In the genomic region with DNA sequence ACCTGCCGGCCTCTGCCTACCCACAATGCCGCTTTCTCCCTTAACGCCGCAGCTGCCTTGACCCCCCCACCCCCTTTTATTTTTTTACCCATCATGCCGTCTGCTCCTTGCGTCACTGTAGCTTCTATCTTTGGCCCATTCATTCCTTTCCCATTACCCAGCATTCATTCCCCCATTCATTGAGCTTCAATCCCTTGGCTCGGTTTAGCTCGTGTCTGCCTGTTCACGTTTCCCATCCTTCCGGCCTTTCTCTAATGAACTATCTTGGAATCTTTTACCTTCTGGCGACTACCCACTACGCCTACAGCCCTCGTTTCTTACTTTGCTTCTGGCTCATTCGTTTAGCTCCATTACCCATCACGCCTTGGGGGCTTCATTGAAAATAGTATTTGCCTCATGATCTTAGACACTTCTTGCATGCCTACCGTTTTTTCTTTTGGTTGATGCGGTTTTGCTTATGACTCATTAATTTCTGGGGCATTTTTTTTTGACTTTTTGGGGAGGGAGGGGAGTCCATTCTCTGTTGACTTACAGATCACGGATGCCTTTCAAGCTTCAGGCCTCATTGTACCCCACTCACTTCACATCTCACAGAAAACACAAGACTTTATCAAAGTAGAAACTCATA, we compare ENCODE assay signal across 8 mouse cellular contexts. TPM values are rescaled to one million over a fixed set of nuclear protein-coding genes. Genes with fewer than 3 reads are reported as not detected.
DNase-seq lines count a peak whose midpoint lies in the region; ATAC-seq and TF ChIP-seq lines count a peak whose summit lies in the region.

No protein-coding gene starts in this region.

- no peak for TF ChIP-seq CTCF in kidney, postnatal 0 days (IDR thresholded peaks at IDR 0.05; ENCODE audit: low read depth)

- H3K9me3 ChIP-seq in kidney, postnatal 0 days (replicated peaks; ENCODE audit: low read length), result peaks cover 5% of the 10 kb centered on the region
- H3K9me3 ChIP-seq in embryonic facial prominence, embryonic 10.5 days, result peaks cover 8% of the 10 kb centered on the region

- H3K4me2 ChIP-seq in kidney, postnatal 0 days (ENCODE audit: low read length), result peak overlapping the region; percentile 46
- H3K4me2 ChIP-seq in myocyte (ENCODE audit: low read depth), result peak overlapping the region; percentile 99

- whole genome bisulfite sequencing in kidney, postnatal 0 days, result 6% methylated on average over 18 of the region's 18 CpGs
- 7% methylated on average over 18 of the region's 18 CpGs for WGBS in embryonic facial prominence, embryonic 10.5 days

- TF ChIP-seq POLR2A in myocyte (IDR thresholded peaks at IDR 0.05; ENCODE audit: insufficient read length, low read depth), result no peak

- H3K79me2 ChIP-seq in myocyte (ENCODE audit: control insufficient read depth, insufficient read depth), result peaks cover 20% of the 10 kb centered on the region

- no peak for DNase-seq in kidney, postnatal 0 days (ENCODE audit: low spot score)
- no peak for DNase-seq in kidney, adult 9 months
- no peak for DNase-seq in embryonic facial prominence, embryonic 10.5 days (ENCODE audit: low spot score)
- no peak for DNase-seq in cerebellum, postnatal 4 days (ENCODE audit: low spot score in 2 of 2)
- DNase-seq in cerebellum, postnatal 36 days, result no peak

- H3K9ac ChIP-seq in kidney, postnatal 0 days (ENCODE audit: low read depth, low read length), result no peak overlapping the region

- H3ac ChIP-seq in myocyte (ENCODE audit: control insufficient read depth, insufficient read length), result no peak overlapping the region

- H3K27ac ChIP-seq in kidney, postnatal 0 days, result peak overlapping the region; percentile 82
- H3K27ac ChIP-seq in embryonic facial prominence, embryonic 10.5 days (replicated peaks), result peak overlapping the region; percentile 84

- H3K36me3 ChIP-seq in kidney, postnatal 0 days (ENCODE audit: insufficient read depth, low read length), result peaks cover 31% of the 10 kb centered on the region
- peaks cover 75% of the 10 kb centered on the region for H3K36me3 ChIP-seq in embryonic facial prominence, embryonic 10.5 days (replicated peaks)
- H3K36me3 ChIP-seq in myocyte (ENCODE audit: control insufficient read depth, insufficient read depth), result peaks cover 12% of the 10 kb centered on the region

- H3K27me3 ChIP-seq in kidney, postnatal 0 days (ENCODE audit: insufficient read depth, low read length), result no peaks in the 10 kb centered on the region
- no peaks in the 10 kb centered on the region for H3K27me3 ChIP-seq in embryonic facial prominence, embryonic 10.5 days (replicated peaks; ENCODE audit: low read depth, poor library complexity, severe bottlenecking)
- no peaks in the 10 kb centered on the region for H3K27me3 ChIP-seq in myocyte (ENCODE audit: control insufficient read depth, insufficient read depth, insufficient read length)

- 0 out of 2 replicates have a peak overlapping the region, but pooled peaks have one; percentile 4 for H3K4me3 ChIP-seq in kidney, postnatal 0 days (replicated peaks; ENCODE audit: low read depth, low read length)
- H3K4me3 ChIP-seq in embryonic facial prominence, embryonic 10.5 days, result peak overlapping the region; percentile 100
- peak overlapping the region; percentile 53 for H3K4me3 ChIP-seq in myocyte

- no peaks in the 10 kb centered on the region for H3K4me1 ChIP-seq in kidney, postnatal 0 days (replicated peaks; ENCODE audit: insufficient read depth, low read length)
- H3K4me1 ChIP-seq in embryonic facial prominence, embryonic 10.5 days, result peaks cover 25% of the 10 kb centered on the region

- no peak for ATAC-seq in kidney, postnatal 0 days (replicated peaks; ENCODE audit: low FRiP score, low read depth)
- ATAC-seq in inflammation-experienced regulatory T-cells, adult 6 months, result peak; percentile 15
- ATAC-seq in activated CD4-positive, CD25-positive, alpha-beta regulatory T cell, adult 4 months, result no peak

TF ChIP-seq in myocyte, 11 proteins besides CTCF, POLR2A, EP300 and RAD21:
- TF ChIP-seq MYOD1 (IDR thresholded peaks at IDR 0.05; ENCODE audit: control insufficient read depth in 1 of 3, insufficient read length in 2 of 3, low read depth in 2 of 3) (no peak), SRF (IDR thresholded peaks at IDR 0.05; ENCODE audit: control insufficient read depth, insufficient read length, low read depth) (no peak), CEBPB (IDR thresholded peaks at IDR 0.05; ENCODE audit: insufficient read depth, poor library complexity, severe bottlenecking) (no peak), TCF12 (IDR thresholded peaks at IDR 0.05; ENCODE audit: insufficient read depth, poor library complexity, severe bottlenecking) (no peak), MAX (IDR thresholded peaks at IDR 0.05; ENCODE audit: low read depth) (no peak), POLR2AphosphoS2 (IDR thresholded peaks at IDR 0.05; ENCODE audit: insufficient read length, low read depth) (no peak), MYOG (IDR thresholded peaks at IDR 0.05; ENCODE audit: control insufficient read depth in 1 of 3, insufficient read depth in 1 of 3, insufficient read length in 2 of 3, low read depth in 2 of 3) (no peak), TCF3 (IDR thresholded peaks at IDR 0.05; ENCODE audit: insufficient read length, low read depth) (no peak), USF1 (IDR thresholded peaks at IDR 0.05; ENCODE audit: low read depth) (no peak), REST (IDR thresholded peaks at IDR 0.05; ENCODE audit: insufficient read depth, insufficient read length) (no peak), E2F4 (IDR thresholded peaks at IDR 0.05; ENCODE audit: insufficient read depth) (no peak)

RNA-seq across cellular contexts. Expression of a gene that starts 0.9 kb away (rescaled TPM):
- polyA plus RNA-seq in kidney, postnatal 0 days (2015; fragmentation: Nextera tagmentation; extraction: Ambion mirVana), result 163 and 167 TPM in 2 replicates
- polyA plus RNA-seq in embryonic facial prominence, embryonic 10.5 days (2016; fragmentation: Nextera tagmentation; extraction: Ambion mirVana), result 216 and 221 TPM in 2 replicates
- polyA plus RNA-seq in inflammation-experienced regulatory T-cells, adult 6 months (2017; shearing (Covaris generic)), result 10 to 100 TPM in 1 of 3 experiments, 1 to 10 TPM in 2; 7.3 to 10.5 (median 8.0) TPM
- 112 TPM for polyA plus RNA-seq in myocyte (2012; fragmentation: generic; extraction: Trizol)
- 10 to 100 TPM in 1 of 2 experiments, 1 to 10 TPM in 1; 5.7 to 11.7 TPM for polyA plus RNA-seq in activated CD4-positive, CD25-positive, alpha-beta regulatory T cell, adult 4 months (2017; shearing (Covaris generic))

RNA-seq across cellular contexts. Expression of a gene that starts 17.2 kb away (rescaled TPM):
- polyA plus RNA-seq in kidney, postnatal 0 days (2015; fragmentation: Nextera tagmentation; extraction: Ambion mirVana), result 511 and 585 TPM in 2 replicates
- 135 and 168 TPM in 2 replicates for polyA plus RNA-seq in embryonic facial prominence, embryonic 10.5 days (2016; fragmentation: Nextera tagmentation; extraction: Ambion mirVana)
- 10 to 100 TPM in 2 of 3 experiments, 1 to 10 TPM in 1; 8.7 to 11.9 (median 10.6) TPM for polyA plus RNA-seq in inflammation-experienced regulatory T-cells, adult 6 months (2017; shearing (Covaris generic))
- polyA plus RNA-seq in myocyte (2012; fragmentation: generic; extraction: Trizol), result 2.3 TPM
- 10 to 100 TPM in 1 of 2 experiments, 1 to 10 TPM in 1; 4.1 to 16.0 TPM for polyA plus RNA-seq in activated CD4-positive, CD25-positive, alpha-beta regulatory T cell, adult 4 months (2017; shearing (Covaris generic))

RNA-seq across cellular contexts. Expression of a gene that starts 23.7 kb away (rescaled TPM):
- 37.1 and 48.4 TPM in 2 replicates for polyA plus RNA-seq in kidney, postnatal 0 days (2015; fragmentation: Nextera tagmentation; extraction: Ambion mirVana)
- polyA plus RNA-seq in embryonic facial prominence, embryonic 10.5 days (2016; fragmentation: Nextera tagmentation; extraction: Ambion mirVana), result 3.6 and 4.7 TPM in 2 replicates
- 1 to 10 TPM in 1 of 3 experiments, not detected in 2; 1.2 TPM for polyA plus RNA-seq in inflammation-experienced regulatory T-cells, adult 6 months (2017; shearing (Covaris generic))
- not detected for polyA plus RNA-seq in myocyte (2012; fragmentation: generic; extraction: Trizol)
- not detected for polyA plus RNA-seq in activated CD4-positive, CD25-positive, alpha-beta regulatory T cell, adult 4 months (2017; shearing (Covaris generic))

RNA-seq across cellular contexts. Expression of a gene that starts 34.1 kb away (rescaled TPM):
- 112 and 114 TPM in 2 replicates for polyA plus RNA-seq in kidney, postnatal 0 days (2015; fragmentation: Nextera tagmentation; extraction: Ambion mirVana)
- 110 TPM in 2 replicates for polyA plus RNA-seq in embryonic facial prominence, embryonic 10.5 days (2016; fragmentation: Nextera tagmentation; extraction: Ambion mirVana)
- polyA plus RNA-seq in inflammation-experienced regulatory T-cells, adult 6 months (2017; shearing (Covaris generic)), result 1 to 10 TPM in 1 of 3 experiments, under 1 TPM in 1, not detected in 1; 0.13 to 1.0 TPM
- 27.1 TPM for polyA plus RNA-seq in myocyte (2012; fragmentation: generic; extraction: Trizol)
- under 1 TPM in 1 of 2 experiments, not detected in 1; 0.56 TPM for polyA plus RNA-seq in activated CD4-positive, CD25-positive, alpha-beta regulatory T cell, adult 4 months (2017; shearing (Covaris generic))

RNA-seq across cellular contexts. Expression of a gene that starts 34.9 kb away (rescaled TPM):
- 0.26 and 0.60 TPM in 2 replicates for polyA plus RNA-seq in kidney, postnatal 0 days (2015; fragmentation: Nextera tagmentation; extraction: Ambion mirVana)
- polyA plus RNA-seq in embryonic facial prominence, embryonic 10.5 days (2016; fragmentation: Nextera tagmentation; extraction: Ambion mirVana), result 0.09 TPM in 1 of 2 replicates, not detected in the other
- 1 to 10 TPM in 2 of 3 experiments, not detected in 1; 1.0 to 1.4 TPM for polyA plus RNA-seq in inflammation-experienced regulatory T-cells, adult 6 months (2017; shearing (Covaris generic))
- polyA plus RNA-seq in myocyte (2012; fragmentation: generic; extraction: Trizol), result not detected
- under 1 TPM in 1 of 2 experiments, not detected in 1; 0.44 TPM for polyA plus RNA-seq in activated CD4-positive, CD25-positive, alpha-beta regulatory T cell, adult 4 months (2017; shearing (Covaris generic))

Comparison
In these comparisons a context has a peak if more than half of its experiments do, and no peak if none do; other contexts are left out.
1. H3K4me3 ChIP-seq: peak in every context shown above with its lines; median percentile 100 in embryonic facial prominence, embryonic 10.5 days; 53 in myocyte; 4 in kidney, postnatal 0 days.